Mouse (Mus musculus) midbrain, embryonic 16.5 days (tissue): Measurements from ENCODE around the gene Slc6a19. TPM values are rescaled to one million over a fixed set of nuclear protein-coding genes. Genes with fewer than 3 reads are reported as not detected.

Source experiments
- ATAC-seq: fragments of 200-750 bp; cut with Nextera tagmentation; 2 replicates; pipeline ENCODE4 v1.8.0; 2017; ENCODE audit warnings: moderate TSS enrichment
- H3K27ac ChIP-seq: fragments of 300-500 bp; sonication (generic); 2 replicates; pipeline ENCODE4 v1.5.1; 2014; ENCODE audit warnings: mild to moderate bottlenecking, low read length, mixed read lengths
- H3K27me3 ChIP-seq: fragments of 300-500 bp; sonication (generic); 2 replicates; pipeline ENCODE4 v1.6.1; 2014; ENCODE audit warnings: low read depth, low read length, mixed read lengths; ENCODE audit not compliant: control insufficient read depth, insufficient read depth
- H3K36me3 ChIP-seq: fragments of 300-500 bp; sonication (generic); 2 replicates; pipeline ENCODE4 v1.6.1; 2014; ENCODE audit warnings: mild to moderate bottlenecking, low read length, moderate library complexity, mixed read lengths; ENCODE audit not compliant: control insufficient read depth, insufficient read depth
- H3K4me1 ChIP-seq: fragments of 300-500 bp; sonication (generic); 2 replicates; pipeline ENCODE4 v1.6.1; 2014; ENCODE audit warnings: mild to moderate bottlenecking, low read length, mixed read lengths; ENCODE audit not compliant: control insufficient read depth, insufficient read depth
- H3K4me2 ChIP-seq: fragments of 300-500 bp; sonication (generic); 2 replicates; pipeline ENCODE4 v1.6.1; 2014; ENCODE audit warnings: mild to moderate bottlenecking, low read length, mixed read lengths
- H3K4me3 ChIP-seq: fragments of 300-500 bp; sonication (generic); 2 replicates; pipeline ENCODE4 v1.5.1; 2014; ENCODE audit warnings: low read depth, mild to moderate bottlenecking, low read length, moderate library complexity, mixed read lengths
- H3K9ac ChIP-seq: fragments of 300-500 bp; sonication (generic); 2 replicates; pipeline ENCODE4 v1.6.1; 2014; ENCODE audit warnings: low read depth, low read length, mixed read lengths
- H3K9me3 ChIP-seq: fragments of 300-500 bp; sonication (generic); replicated peaks from 2 replicates; pipeline ENCODE4 v1.6.1; 2014; ENCODE audit warnings: mild to moderate bottlenecking, low read length, mixed read lengths; ENCODE audit not compliant: control insufficient read depth, poor library complexity, severe bottlenecking
- WGBS: fragments of 180-500 bp; shearing (Covaris S2); extraction: QIAGEN DNeasy Blood & Tissue Kit; methylation state at CpG from one replicate; pipeline ENCODE4 v1.1.7; 2014; 5-methylcytosine and 5-hydroxymethylcytosine counted together
- polyA plus RNA-seq: library from polyadenylated mRNA; unstranded; fragments of >200 nt; fragmentation: Nextera tagmentation; extraction: Ambion mirVana; gene quantifications from 2 replicates; pipeline ENCODE4 v1.2.1, GENCODE M21; 2015

The Slc6a19 gene
- polyA plus RNA-seq, 1 experiment from 2014 or later = 0.30 TPM

DNA sequence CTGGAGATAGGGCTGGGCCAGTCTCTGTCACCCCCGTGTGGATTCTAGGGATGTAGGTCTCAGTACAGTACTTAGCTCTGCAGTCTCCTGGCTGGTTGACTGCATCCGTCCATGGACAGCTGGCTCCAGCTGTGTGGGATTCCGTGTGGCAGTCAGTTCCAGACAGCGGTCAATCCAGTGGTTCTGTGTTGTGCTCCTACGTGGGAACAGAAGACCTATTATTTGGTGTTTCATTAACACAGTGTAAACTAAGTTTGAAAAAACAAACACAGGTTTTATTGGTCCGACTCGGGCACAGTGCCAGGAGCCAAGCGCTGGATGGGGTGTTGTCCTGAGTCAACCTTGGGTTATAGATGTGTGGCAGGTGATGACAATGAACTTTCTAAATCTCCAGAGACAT lies 30.6 kb upstream of the Slc6a19 start:
- Histone ChIP-seq H3K27ac (no peak overlapping the region), H3K4me3 (no peak overlapping the region), H3K27me3 (peaks cover 5% of the 10 kb centered on the region; the same call in 1 of the 2 replicates), H3K36me3 (no peaks in the 10 kb centered on the region), H3K9ac (no peak overlapping the region), H3K4me2 (no peak overlapping the region), H3K9me3 (no peaks in the 10 kb centered on the region), H3K4me1 (peaks cover 3% of the 10 kb centered on the region; the same call in 1 of the 2 replicates)
- 86% methylated on average over 8 of the region's 8 CpGs for WGBS
- ATAC-seq = no peak

DNA sequence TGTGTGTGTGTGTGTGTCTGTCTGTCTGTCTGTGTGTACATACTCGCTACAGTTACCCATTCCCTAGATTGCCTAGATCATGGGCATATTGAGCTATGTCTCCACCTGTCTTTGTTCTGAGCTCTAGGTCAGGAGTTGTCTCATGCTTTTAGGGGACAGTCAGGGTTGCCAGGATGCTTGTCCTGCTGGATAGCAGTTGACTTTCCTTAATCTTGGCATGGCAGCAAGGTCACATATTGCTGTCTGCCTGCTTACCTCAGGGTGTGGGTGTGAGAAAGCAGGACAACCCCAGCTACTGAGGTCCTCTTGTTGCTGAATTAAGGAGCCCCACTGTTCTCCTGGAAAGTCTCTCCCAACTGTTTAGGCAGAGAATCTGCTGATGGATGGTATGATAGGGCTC lies 29.7 kb upstream of the Slc6a19 start:
- peaks cover 5% of the 10 kb centered on the region; the same call in 1 of the 2 replicates for H3K27me3 ChIP-seq
- ATAC-seq = no peak
- H3K9ac ChIP-seq = no peak overlapping the region
- H3K4me2 ChIP-seq = no peak overlapping the region
- no peaks in the 10 kb centered on the region for H3K36me3 ChIP-seq
- H3K4me3 ChIP-seq = no peak overlapping the region
- WGBS = 92% methylated on average over 1 of the region's 1 CpGs
- H3K4me1 ChIP-seq = peaks cover 3% of the 10 kb centered on the region; the same call in 1 of the 2 replicates
- H3K27ac ChIP-seq = no peak overlapping the region
- no peaks in the 10 kb centered on the region for H3K9me3 ChIP-seq

DNA sequence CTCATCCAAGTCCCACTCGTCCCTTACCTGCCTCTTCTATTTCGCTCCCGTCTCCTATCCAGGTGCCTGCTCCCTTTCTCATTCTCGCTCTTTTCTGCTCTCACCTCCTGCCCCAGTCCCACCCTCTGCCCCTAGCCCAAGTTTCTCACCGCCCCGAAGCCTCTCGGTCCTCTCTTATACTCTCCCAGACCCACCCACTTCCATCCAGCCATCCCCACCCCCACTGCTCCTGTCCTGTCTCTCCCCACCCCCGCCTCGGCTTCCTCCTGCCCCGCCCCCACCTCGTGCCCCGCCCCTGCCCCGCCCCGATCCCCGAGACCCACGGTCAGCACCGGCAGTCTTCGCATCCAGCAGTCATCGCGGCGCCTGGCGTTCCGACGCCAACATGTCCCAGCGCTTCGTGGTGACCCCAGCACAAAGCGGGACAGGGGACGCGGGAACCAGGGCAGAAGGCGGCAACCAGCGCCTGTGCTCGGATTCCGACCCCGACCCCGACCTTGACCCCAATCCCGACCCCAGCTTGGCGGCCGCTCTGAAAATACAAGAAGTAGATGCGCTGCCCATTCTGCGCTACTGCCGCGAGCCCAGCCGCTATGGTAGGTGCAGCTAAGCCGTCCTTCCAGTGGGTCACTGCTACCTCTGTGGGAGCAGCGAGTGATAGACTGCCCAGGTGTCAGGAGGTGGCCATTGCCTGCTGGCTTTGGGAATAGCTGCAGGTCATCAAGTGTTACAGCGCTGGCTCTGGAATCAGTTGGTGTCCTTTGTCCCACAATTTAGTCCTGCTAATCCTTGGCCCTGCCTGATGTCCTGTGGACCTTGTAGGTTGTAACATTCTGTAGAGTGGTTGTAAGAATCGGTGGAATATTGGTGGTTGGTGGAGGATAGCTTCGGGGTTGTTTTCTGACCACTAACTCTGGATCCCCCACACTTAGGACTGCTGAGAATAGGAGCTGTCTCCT lies 28.4 kb upstream of the Slc6a19 start, which contains the start of gene Slc12a7:
TSS of gene Slc12a7 (plus strand) at position 353 of the 959 bp plus-strand sequence.
- H3K9ac ChIP-seq = peak within 1 kb of the TSS; percentile 42
- peak within 1 kb of the TSS; percentile 70 for H3K4me2 ChIP-seq
- WGBS = 4% methylated on average over 47 of the region's 48 CpGs
- peaks cover 5% of the 10 kb centered on the region; the same call in 1 of the 2 replicates for H3K27me3 ChIP-seq
- H3K4me3 ChIP-seq = peak within 1 kb of the TSS; percentile 35
- H3K27ac ChIP-seq = no peak within 1 kb of the TSS
- peak; percentile 59 for ATAC-seq
- H3K4me1 ChIP-seq = peaks cover 3% of the 10 kb centered on the region; the same call in 1 of the 2 replicates
- H3K9me3 ChIP-seq = no peaks in the 10 kb centered on the region
- H3K36me3 ChIP-seq = no peaks in the 10 kb centered on the region

DNA sequence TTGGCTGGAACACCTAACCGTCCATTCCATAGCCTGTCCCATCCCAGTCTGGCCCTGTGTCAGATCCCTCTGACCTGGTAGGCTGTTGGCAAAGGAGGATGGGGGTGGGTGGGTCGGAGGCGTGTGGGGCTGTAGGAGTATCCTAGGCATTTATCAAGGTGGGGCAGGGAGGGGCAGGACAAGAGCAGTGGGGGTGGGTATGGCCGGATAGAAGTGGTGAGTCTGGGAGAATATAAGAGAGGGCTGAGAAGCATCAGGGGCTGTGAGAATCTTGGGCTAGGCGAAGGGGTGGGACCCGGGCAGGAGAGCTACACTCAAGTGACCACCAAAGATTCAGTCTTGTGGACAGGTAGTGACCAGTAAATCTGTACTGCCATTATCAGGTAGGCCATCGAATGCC lies 27.6 kb upstream of the Slc6a19 start:
- Histone ChIP-seq H3K36me3 (no peaks in the 10 kb centered on the region), H3K4me1 (peaks cover 3% of the 10 kb centered on the region; the same call in 1 of the 2 replicates), H3K27me3 (peaks cover 5% of the 10 kb centered on the region; the same call in 1 of the 2 replicates), H3K9ac (peak overlapping the region; percentile 42; the same call in 1 of the 2 replicates), H3K27ac (no peak overlapping the region), H3K4me2 (peak overlapping the region; percentile 70), H3K4me3 (no peak overlapping the region; the same call in 1 of the 2 replicates), H3K9me3 (no peaks in the 10 kb centered on the region)
- WGBS = 76% methylated on average over 7 of the region's 7 CpGs
- peak; percentile 47; the same call in 1 of the 2 replicates for ATAC-seq

DNA sequence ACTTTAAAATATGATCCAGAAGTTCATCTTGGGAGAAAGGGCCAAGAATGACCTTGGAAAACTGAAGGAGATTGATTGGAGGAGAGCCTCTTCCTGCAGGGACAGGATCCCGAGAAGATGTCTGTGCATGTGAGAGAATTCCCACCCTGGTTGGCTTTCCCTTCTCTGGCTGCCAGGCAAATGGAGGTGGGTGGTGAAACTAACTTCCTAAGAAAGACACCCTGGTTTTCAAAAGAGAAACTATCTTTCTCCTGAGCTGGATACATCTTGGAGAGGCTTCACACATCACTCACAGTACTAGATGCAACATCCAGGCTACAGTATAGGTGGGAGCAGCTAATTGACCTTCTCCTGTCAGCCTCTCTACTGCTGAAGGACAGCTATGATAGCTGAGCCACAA lies 26.2 kb upstream of the Slc6a19 start:
- Histone ChIP-seq H3K9me3 (no peaks in the 10 kb centered on the region), H3K4me2 (no peak overlapping the region), H3K27me3 (peaks cover 5% of the 10 kb centered on the region; the same call in 1 of the 2 replicates), H3K9ac (no peak overlapping the region), H3K27ac (no peak overlapping the region), H3K4me3 (no peak overlapping the region), H3K4me1 (peaks cover 3% of the 10 kb centered on the region; the same call in 1 of the 2 replicates), H3K36me3 (no peaks in the 10 kb centered on the region)
- WGBS = 86% methylated on average over 1 of the region's 1 CpGs
- no peak for ATAC-seq

DNA sequence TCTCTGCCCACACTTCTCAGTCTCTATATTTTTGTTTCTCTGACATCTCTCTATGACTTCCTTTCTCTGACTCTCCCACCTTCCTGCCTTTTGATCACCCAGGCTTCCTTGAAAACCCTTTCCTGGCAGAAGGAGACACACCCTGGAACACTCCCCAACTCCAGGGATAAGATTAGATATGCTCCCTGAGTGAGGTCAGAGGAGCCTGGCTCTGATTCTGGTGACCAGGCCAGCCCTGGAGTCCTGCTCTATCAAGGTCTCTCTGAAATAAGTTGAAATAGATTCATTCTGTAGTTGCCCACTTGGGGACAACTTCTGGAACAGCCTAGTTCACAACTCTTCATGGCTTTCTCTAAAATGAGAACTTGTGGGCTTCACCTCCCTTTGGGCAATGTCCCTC lies 24.0 kb upstream of the Slc6a19 start:
- H3K9ac ChIP-seq = no peak overlapping the region
- no peak for ATAC-seq
- no peak overlapping the region for H3K4me3 ChIP-seq
- no peaks in the 10 kb centered on the region for H3K9me3 ChIP-seq
- peaks cover 3% of the 10 kb centered on the region; the same call in 1 of the 2 replicates for H3K4me1 ChIP-seq
- no peak overlapping the region for H3K27ac ChIP-seq
- H3K27me3 ChIP-seq = peaks cover 5% of the 10 kb centered on the region; the same call in 1 of the 2 replicates
- no peaks in the 10 kb centered on the region for H3K36me3 ChIP-seq
- no peak overlapping the region for H3K4me2 ChIP-seq

DNA sequence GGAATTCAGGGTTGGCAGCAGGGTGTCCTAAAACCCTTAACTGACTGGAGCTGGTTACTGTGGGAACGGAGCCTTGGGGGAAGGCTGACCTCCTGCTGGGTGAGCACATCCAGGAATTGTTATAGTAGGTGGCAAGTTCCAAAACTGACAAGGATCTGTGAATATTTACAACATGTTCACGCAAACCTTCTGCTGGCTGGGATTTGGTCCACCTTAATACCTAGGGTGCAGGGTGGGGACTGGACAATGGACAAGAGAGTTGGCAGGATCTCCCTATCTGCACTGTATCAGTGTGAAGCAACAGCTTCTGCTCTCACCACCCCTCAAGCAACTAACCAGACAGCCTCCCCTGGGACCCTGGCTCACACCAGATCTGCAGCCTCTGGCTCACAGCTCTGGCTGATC lies 23.0 kb upstream of the Slc6a19 start:
- H3K27me3 ChIP-seq = peaks cover 5% of the 10 kb centered on the region; the same call in 1 of the 2 replicates
- peaks cover under 1% of the 10 kb centered on the region; the same call in 1 of the 2 replicates for H3K4me1 ChIP-seq
- H3K9me3 ChIP-seq = no peaks in the 10 kb centered on the region
- no peak overlapping the region for H3K9ac ChIP-seq
- H3K4me3 ChIP-seq = no peak overlapping the region
- 18% methylated on average over 2 of the region's 2 CpGs for whole genome bisulfite sequencing
- no peak for ATAC-seq
- H3K36me3 ChIP-seq = no peaks in the 10 kb centered on the region
- no peak overlapping the region for H3K4me2 ChIP-seq
- H3K27ac ChIP-seq = no peak overlapping the region

DNA sequence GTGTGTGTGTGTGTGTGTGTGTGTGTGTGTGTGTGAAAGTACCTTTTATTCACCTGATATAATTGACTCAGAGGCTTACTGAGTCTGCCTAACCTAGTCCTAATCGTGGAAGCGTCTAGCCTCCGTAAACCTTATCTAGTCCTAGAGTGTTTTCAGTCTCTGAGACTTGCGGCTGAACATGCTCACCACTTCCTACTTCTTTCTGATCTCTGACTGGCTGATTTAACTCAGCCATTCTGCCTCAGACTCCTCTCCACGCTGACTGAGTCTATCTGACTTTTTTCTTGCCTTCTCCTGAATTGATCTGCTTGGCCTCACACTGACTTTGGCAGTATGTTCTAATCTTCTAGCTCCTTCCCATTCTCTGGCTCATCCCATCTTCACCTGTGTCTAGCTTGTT lies 20.6 kb upstream of the Slc6a19 start:
- Histone ChIP-seq H3K36me3 (no peaks in the 10 kb centered on the region), H3K4me1 (no peaks in the 10 kb centered on the region), H3K4me2 (no peak overlapping the region), H3K4me3 (no peak overlapping the region), H3K9me3 (no peaks in the 10 kb centered on the region), H3K27me3 (no peaks in the 10 kb centered on the region), H3K9ac (no peak overlapping the region), H3K27ac (no peak overlapping the region)
- WGBS = 82% methylated on average over 5 of the region's 5 CpGs
- no peak for ATAC-seq
